Mouse (Mus musculus) C2C12 (cell line): ENCODE measurements around the gene Hfe.

ENCODE experiments used
- CEBPB ChIP-seq: IDR thresholded peaks from one replicate; pipeline ENCODE4 v1.6.1; 2011; ENCODE audit warnings: low read depth, mild to moderate bottlenecking, control low read depth, moderate library complexity
- CTCF ChIP-seq: IDR thresholded peaks from one replicate; pipeline ENCODE4 v1.5.1; 2011; ENCODE audit not compliant: control insufficient read depth, insufficient read depth, insufficient read length
- FOSL1 ChIP-seq: IDR thresholded peaks from one replicate; pipeline ENCODE4 v1.8.0; 2011; ENCODE audit warnings: mild to moderate bottlenecking, low read length; ENCODE audit not compliant: poor library complexity, insufficient read depth, severe bottlenecking
- MAX ChIP-seq: IDR thresholded peaks from one replicate; pipeline ENCODE4 v1.6.1; 2011; ENCODE audit warnings: mild to moderate bottlenecking, control low read depth
- MYOD1 ChIP-seq: IDR thresholded peaks from one replicate; pipeline ENCODE4 v1.6.1; 2011; ENCODE audit warnings: low read depth; ENCODE audit not compliant: control insufficient read depth, insufficient read length
- MYOG ChIP-seq: IDR thresholded peaks from one replicate; pipeline ENCODE4 v1.6.1; 2011; ENCODE audit not compliant: control insufficient read depth, insufficient read length; ENCODE audit errors: extremely low read depth
- USF1 ChIP-seq: IDR thresholded peaks from one replicate; pipeline ENCODE4 v1.6.1; 2011; ENCODE audit warnings: low read depth, mild to moderate bottlenecking, control low read depth, moderate library complexity

GRCm38 (mm10) chr13:23687907-23688306 lies 22.7 kb downstream of the Hfe start:
- TF ChIP-seq CTCF: no peak
- TF ChIP-seq MAX: no peak
- no peak for TF ChIP-seq MYOG
- no peak for TF ChIP-seq CEBPB
- TF ChIP-seq USF1: no peak
- TF ChIP-seq MYOD1: no peak
- TF ChIP-seq FOSL1: no peak
